Mouse (Mus musculus) neural tube, embryonic 15.5 days (tissue): ENCODE data around the gene Accsl. TPM values are rescaled to one million over a fixed set of nuclear protein-coding genes. Genes with fewer than 3 reads are reported as not detected.

Source experiments
- ATAC-seq: fragments of 200-750 bp; cut with Nextera tagmentation; 2 replicates; pipeline ENCODE4 v1.8.0; 2017; ENCODE audit warnings: mild to moderate bottlenecking, moderate TSS enrichment, moderate library complexity; ENCODE audit not compliant: low FRiP score
- H3K27ac ChIP-seq: fragments of 300-500 bp; sonication (generic); replicated peaks from 2 replicates; pipeline ENCODE4 v1.5.1; 2015; ENCODE audit warnings: mild to moderate bottlenecking, inconsistent platforms
- H3K27me3 ChIP-seq: fragments of 300-500 bp; sonication (generic); replicated peaks from 2 replicates; pipeline ENCODE4 v1.6.1; 2015; ENCODE audit warnings: inconsistent platforms
- H3K36me3 ChIP-seq: fragments of 300-500 bp; sonication (generic); 2 replicates; pipeline ENCODE4 v1.6.1; 2015; ENCODE audit warnings: inconsistent platforms
- H3K4me1 ChIP-seq: fragments of 300-500 bp; sonication (generic); 2 replicates; pipeline ENCODE4 v1.6.1; 2015; ENCODE audit warnings: inconsistent platforms
- H3K4me2 ChIP-seq: fragments of 300-500 bp; sonication (generic); 2 replicates; pipeline ENCODE4 v1.6.1; 2015; ENCODE audit warnings: inconsistent platforms, mild to moderate bottlenecking, moderate library complexity
- H3K4me3 ChIP-seq: fragments of 300-500 bp; sonication (generic); replicated peaks from 2 replicates; pipeline ENCODE4 v1.5.1; 2015; ENCODE audit warnings: mild to moderate bottlenecking, inconsistent platforms
- H3K9ac ChIP-seq: fragments of 300-500 bp; sonication (generic); replicated peaks from 2 replicates; pipeline ENCODE4 v1.6.1; 2015; ENCODE audit warnings: mild to moderate bottlenecking, inconsistent platforms
- H3K9me3 ChIP-seq: fragments of 300-500 bp; sonication (generic); replicated peaks from 2 replicates; pipeline ENCODE4 v1.6.1; 2016; ENCODE audit warnings: inconsistent platforms
- WGBS: fragments of 180-500 bp; shearing (Covaris S2); methylation state at CpG from one replicate; pipeline ENCODE4 v1.1.7; 2015; ENCODE audit warnings: mixed read lengths; 5-methylcytosine and 5-hydroxymethylcytosine counted together
- polyA plus RNA-seq: library from polyadenylated mRNA; unstranded; fragments of >200 nt; fragmentation: Nextera tagmentation; extraction: Ambion mirVana; gene quantifications from 2 replicates; pipeline ENCODE4 v1.2.1, GENCODE M21; 2015

Accsl gene
- polyA plus RNA-seq, 1 experiment from 2014 or later, result 0.37 TPM

DNA sequence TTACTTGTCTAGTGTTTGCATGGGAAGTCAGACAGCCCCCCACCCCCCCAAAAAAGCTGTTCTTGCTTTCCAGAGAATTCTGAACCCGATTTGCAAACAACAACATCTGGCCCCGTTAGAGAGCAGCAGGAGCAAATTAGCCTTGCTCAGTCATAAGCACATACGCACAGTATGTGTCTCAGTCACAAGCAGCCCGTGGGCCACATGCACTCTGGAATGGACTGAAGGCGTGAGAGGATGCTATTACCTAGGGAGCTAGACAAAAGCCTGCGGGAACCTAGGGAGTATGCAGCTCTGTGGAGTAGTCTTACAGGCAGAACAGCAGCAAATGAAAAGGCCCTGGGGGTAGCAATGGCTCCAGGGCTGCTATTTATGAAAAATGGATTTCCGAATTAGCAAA, 3.3 kb upstream of the Accsl start:
- no peaks in the 10 kb centered on the region for H3K9me3 ChIP-seq
- H3K27ac ChIP-seq, result peak overlapping the region; percentile 45
- H3K36me3 ChIP-seq, result no peaks in the 10 kb centered on the region
- H3K9ac ChIP-seq, result no peak overlapping the region
- WGBS, result 42% methylated on average over 7 of the region's 7 CpGs
- H3K4me3 ChIP-seq, result no peak overlapping the region
- H3K4me2 ChIP-seq, result no peak overlapping the region
- no peak for ATAC-seq
- peaks cover 2% of the 10 kb centered on the region; the same call in 1 of the 2 replicates for H3K27me3 ChIP-seq
- H3K4me1 ChIP-seq, result peaks cover 15% of the 10 kb centered on the region

DNA sequence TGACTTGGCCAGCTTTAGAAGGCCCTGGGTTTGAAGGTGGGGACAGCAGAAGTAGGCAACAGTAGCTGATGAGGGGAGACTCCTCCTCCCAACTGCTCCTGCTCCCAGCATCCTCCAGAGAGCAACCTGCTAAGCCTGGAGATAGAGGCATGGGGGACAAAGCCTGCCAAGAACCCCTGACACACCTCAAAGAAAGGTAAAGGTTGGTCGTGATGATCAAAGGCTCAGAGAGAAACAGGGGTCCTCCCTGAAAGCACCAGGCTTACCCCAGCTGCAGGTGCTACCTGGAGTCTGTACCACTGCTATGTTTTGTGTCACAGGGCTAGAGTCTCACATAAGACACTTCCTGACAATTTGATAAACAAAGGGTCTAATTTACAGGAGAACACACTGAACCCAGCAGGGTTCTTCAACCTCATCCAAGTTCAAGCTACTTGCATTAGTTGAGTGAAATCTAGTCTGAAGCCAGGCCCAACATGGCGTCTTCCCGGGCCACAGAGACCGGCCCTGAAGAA, 2.5 kb upstream of the Accsl start:
- peaks cover 15% of the 10 kb centered on the region for H3K4me1 ChIP-seq
- no peaks in the 10 kb centered on the region for H3K9me3 ChIP-seq
- no peak overlapping the region for H3K4me2 ChIP-seq
- H3K4me3 ChIP-seq, result no peak overlapping the region
- H3K36me3 ChIP-seq, result no peaks in the 10 kb centered on the region
- no peak overlapping the region for H3K9ac ChIP-seq
- whole genome bisulfite sequencing, result 91% methylated on average over 4 of the region's 4 CpGs
- no peak for ATAC-seq
- peaks cover 2% of the 10 kb centered on the region; the same call in 1 of the 2 replicates for H3K27me3 ChIP-seq
- H3K27ac ChIP-seq, result no peak overlapping the region

DNA sequence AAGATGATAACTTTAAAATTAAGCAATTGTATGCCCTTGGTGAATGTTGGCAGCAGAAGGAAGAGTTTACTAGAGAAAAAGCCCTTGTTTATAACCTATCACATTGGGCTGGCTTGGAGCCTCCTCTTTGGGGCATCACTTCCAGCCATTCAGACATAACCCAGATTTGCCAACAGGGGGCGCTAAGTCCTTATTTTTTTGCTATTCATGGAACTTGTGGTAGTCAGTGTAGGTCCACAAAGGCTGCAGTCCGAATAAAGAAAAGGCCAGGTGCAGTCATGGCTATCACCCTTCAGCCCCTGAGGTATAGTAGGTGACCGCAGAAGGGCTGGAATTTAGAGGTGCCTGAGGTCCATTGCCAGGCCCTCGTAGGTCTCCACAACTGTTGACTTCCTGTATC, 1.9 kb upstream of the Accsl start:
- H3K4me3 ChIP-seq, result no peak overlapping the region
- H3K9me3 ChIP-seq, result no peaks in the 10 kb centered on the region
- no peak overlapping the region for H3K27ac ChIP-seq
- WGBS, result 32% methylated on average over 4 of the region's 4 CpGs
- H3K4me1 ChIP-seq, result peaks cover 15% of the 10 kb centered on the region
- H3K9ac ChIP-seq, result no peak overlapping the region
- no peaks in the 10 kb centered on the region for H3K36me3 ChIP-seq
- peaks cover 2% of the 10 kb centered on the region; the same call in 1 of the 2 replicates for H3K27me3 ChIP-seq
- H3K4me2 ChIP-seq, result no peak overlapping the region
- ATAC-seq, result peak; percentile 40

DNA sequence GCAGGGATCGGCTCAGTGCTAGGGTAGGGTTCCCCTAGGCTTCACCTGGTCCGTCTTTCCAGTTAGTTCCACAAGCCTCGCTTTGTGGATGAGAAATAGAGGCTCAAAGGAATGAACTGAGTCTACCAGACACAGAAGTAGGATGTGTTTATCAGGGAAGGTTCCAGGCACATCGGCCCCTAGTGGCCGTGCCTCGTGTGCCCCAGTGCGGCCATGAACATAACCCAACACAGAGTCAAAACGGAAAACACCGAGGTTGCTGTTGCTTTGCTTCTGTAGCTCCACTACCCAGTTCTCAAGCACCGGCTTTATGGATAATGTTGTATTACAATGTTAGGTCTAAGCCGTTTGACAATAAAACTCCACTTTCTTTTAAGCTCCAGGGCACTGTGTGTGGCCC, 391 bp downstream of the Accsl start:
- no peak for ATAC-seq
- Histone ChIP-seq H3K36me3 (no peaks in the 10 kb centered on the region), H3K27me3 (peaks cover 2% of the 10 kb centered on the region; the same call in 1 of the 2 replicates), H3K4me1 (peaks cover 9% of the 10 kb centered on the region), H3K4me2 (no peak overlapping the region), H3K9ac (no peak overlapping the region), H3K27ac (no peak overlapping the region), H3K4me3 (no peak overlapping the region), H3K9me3 (no peaks in the 10 kb centered on the region)
- 86% methylated on average over 11 of the region's 11 CpGs for WGBS

DNA sequence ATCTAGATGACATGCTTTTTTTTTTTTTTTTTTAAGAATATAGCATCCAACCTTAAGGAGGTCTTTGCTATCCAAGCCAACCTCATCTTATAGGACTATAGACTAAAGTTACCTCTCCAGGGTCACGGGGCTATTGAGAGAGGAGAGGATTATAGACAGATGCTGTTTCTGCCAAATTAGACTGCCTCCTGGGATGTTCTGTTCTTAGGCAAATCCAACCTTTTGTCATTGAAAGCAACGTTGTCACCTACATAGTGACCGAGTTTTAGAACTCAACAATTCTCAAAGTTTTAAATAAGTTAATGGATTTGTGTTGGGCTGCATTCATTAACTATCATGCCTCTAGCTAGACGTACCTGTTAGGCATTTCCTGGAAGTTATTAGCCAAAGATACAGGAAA, 5.7 kb downstream of the Accsl start:
- no peaks in the 10 kb centered on the region for H3K4me1 ChIP-seq
- H3K27ac ChIP-seq, result no peak overlapping the region
- ATAC-seq, result no peak
- H3K9ac ChIP-seq, result no peak overlapping the region
- WGBS, result 69% methylated on average over 4 of the region's 4 CpGs
- no peaks in the 10 kb centered on the region for H3K9me3 ChIP-seq
- no peak overlapping the region for H3K4me2 ChIP-seq
- H3K27me3 ChIP-seq, result 0 out of 2 replicates have a peak, but pooled peaks cover under 1% of the 10 kb centered on the region
- no peaks in the 10 kb centered on the region for H3K36me3 ChIP-seq
- H3K4me3 ChIP-seq, result no peak overlapping the region

DNA sequence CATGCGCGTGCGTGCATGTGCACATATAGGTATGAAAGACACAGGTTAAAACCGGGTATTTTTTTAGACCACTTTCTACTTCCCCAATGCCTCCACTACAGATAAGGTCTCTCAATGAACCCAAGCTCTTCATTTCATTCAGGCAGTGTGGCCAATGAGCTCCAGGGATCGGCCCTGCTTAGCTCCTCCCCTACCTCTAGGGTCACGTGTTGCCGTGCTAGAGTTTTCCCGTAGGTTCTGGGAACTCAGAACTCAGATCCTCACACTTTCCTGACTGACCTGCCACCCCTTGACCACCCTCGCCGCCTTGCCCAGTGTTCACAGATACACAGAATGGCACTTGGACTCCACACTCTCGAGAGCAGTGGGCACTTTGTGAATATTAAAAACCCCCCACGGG, 10.1 kb downstream of the Accsl start:
- no peaks in the 10 kb centered on the region for H3K27me3 ChIP-seq

DNA sequence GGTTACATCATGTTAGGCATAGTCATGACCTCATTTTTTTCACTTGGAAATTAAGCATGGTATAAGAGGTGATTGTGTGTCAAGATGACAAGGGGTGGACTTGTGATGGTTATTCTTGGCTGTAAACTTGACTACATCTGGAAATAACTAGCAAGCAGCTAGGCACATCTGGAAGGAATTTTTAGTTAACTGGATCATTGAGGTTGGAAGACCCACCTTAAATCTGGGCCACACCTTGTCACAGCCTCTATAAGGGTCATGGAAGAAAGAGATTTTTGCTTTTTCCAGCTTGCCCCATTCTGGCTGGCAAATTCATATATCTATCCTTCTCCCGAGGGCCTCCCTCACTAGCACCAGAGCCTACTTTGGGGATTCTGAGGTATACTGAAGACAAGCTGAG, 17.7 kb downstream of the Accsl start:
- Histone ChIP-seq H3K4me3 (no peak overlapping the region), H3K27ac (no peak overlapping the region), H3K9me3 (no peaks in the 10 kb centered on the region), H3K36me3 (0 out of 2 replicates have a peak, but pooled peaks cover 3% of the 10 kb centered on the region), H3K9ac (no peak overlapping the region), H3K4me1 (peaks cover 24% of the 10 kb centered on the region), H3K4me2 (no peak overlapping the region), H3K27me3 (no peaks in the 10 kb centered on the region)
- WGBS, result 88% methylated on average over 1 of the region's 1 CpGs
- ATAC-seq, result no peak

More for the DNA sequence above, 10.1 kb downstream of the Accsl start:
- no peak overlapping the region for H3K4me3 ChIP-seq
- WGBS, result 75% methylated on average over 12 of the region's 12 CpGs
- no peaks in the 10 kb centered on the region for H3K36me3 ChIP-seq
- 0 out of 2 replicates have a peak, but pooled peaks cover 2% of the 10 kb centered on the region for H3K4me1 ChIP-seq
- H3K27ac ChIP-seq, result no peak overlapping the region
- H3K4me2 ChIP-seq, result no peak overlapping the region
- no peak overlapping the region for H3K9ac ChIP-seq
- ATAC-seq, result no peak
- no peaks in the 10 kb centered on the region for H3K9me3 ChIP-seq

DNA sequence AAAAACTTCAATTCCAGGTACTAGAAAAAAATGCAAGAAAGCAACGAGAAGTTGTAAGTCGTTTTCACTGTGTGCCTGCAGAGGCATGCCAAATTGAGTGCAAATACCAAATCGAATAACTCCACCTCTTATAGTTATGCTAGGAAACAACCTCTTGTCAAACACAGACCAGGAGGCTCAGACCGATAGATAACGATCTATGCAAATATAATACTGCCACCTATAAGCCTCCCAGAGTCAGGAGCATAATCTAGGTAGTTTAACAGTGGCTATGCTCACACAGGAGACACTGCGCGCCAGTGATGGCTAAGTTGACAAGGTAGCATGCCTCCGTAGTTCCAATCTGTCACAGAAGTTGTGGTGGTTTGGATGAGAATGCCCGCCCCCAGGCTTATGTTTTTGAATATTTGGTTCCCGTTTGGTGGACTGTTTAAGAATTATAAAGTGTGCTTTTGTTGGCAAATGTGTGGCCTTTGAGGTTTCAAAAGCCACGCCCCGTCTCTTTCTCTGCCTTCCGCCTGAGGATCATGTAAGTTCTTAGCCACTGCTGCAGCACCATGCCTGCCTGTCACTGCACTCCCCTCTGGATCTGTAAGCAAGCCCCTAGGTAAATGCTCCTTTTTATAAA, 18.5 kb downstream of the Accsl start:
- no peak for ATAC-seq
- no peak overlapping the region for H3K9ac ChIP-seq
- WGBS, result 46% methylated on average over 13 of the region's 13 CpGs
- H3K9me3 ChIP-seq, result no peaks in the 10 kb centered on the region
- H3K4me2 ChIP-seq, result peak overlapping the region; percentile 80
- H3K27me3 ChIP-seq, result no peaks in the 10 kb centered on the region
- peaks cover 22% of the 10 kb centered on the region for H3K4me1 ChIP-seq
- 0 out of 2 replicates have a peak, but pooled peaks cover 3% of the 10 kb centered on the region for H3K36me3 ChIP-seq
- peak overlapping the region; percentile 87; the same call in 1 of the 2 replicates for H3K27ac ChIP-seq
- 0 out of 2 replicates have a peak overlapping the region, but pooled peaks have one; percentile 64 for H3K4me3 ChIP-seq

DNA sequence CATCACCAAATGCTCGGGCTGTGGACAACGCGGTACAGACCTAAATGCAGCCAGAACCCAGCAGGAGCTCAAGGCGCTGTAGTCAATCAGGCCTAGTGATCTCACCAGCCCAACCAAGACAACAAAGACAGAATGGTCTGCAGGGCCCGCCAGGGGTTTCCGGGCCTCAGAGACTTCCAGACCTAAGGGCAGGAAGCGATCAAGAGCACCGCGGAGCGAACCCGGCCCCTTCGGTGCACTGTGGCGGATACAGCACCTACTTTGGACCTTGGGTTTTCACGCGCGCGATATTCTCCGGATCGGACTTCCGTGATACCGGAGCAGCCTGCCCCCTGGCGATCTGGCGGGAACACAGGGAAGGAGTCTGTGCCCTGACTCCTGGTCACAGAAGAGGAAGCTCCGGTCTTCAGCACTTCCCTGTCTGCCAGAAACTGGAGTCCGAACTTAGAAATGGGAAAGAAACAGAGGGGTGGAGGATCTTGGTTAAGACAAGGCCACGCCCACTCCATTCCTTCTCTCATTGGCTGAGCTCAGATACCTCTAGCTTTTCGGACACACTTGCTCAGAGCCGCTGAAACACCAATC, 19.4 kb downstream of the Accsl start, which contains the start of gene Accs:
Gene Accs (minus strand): TSS at position 439 of the 585 bp plus-strand sequence.
- H3K9ac ChIP-seq, result peak within 1 kb of the TSS; percentile 71
- under 1% methylated on average over 28 of the region's 28 CpGs for WGBS
- peak; percentile 86 for ATAC-seq

DNA sequence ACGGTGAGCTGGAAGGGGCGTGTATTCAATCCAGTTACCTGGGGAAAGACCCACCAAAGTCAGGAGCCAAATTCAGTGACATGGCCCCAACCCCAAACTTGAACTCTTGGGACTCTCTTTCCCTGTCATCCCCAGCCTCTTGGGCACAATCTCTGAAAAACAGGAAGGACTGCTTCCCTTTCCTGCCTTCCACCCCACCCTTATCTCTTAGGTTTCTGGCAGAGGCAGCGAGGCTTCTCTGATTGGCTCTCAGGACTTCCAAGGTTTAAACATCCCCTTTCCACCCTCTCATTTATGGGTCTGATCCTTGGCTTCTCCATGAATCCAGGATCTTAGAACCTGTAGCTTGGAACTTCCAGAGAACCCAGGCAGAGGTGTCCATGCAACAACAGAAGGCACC, 27.6 kb downstream of the Accsl start:
- Histone ChIP-seq H3K27me3 (no peaks in the 10 kb centered on the region), H3K4me2 (no peak overlapping the region), H3K9me3 (no peaks in the 10 kb centered on the region), H3K36me3 (peaks cover 45% of the 10 kb centered on the region), H3K27ac (no peak overlapping the region), H3K4me3 (no peak overlapping the region), H3K9ac (no peak overlapping the region), H3K4me1 (no peaks in the 10 kb centered on the region)
- 97% methylated on average over 3 of the region's 3 CpGs for WGBS
- ATAC-seq, result no peak

More for the DNA sequence above, 19.4 kb downstream of the Accsl start, which contains the start of gene Accs:
- Histone ChIP-seq H3K9me3 (no peaks in the 10 kb centered on the region), H3K4me2 (peak within 1 kb of the TSS; percentile 80), H3K4me1 (peaks cover 22% of the 10 kb centered on the region), H3K36me3 (peaks cover 4% of the 10 kb centered on the region; the same call in 1 of the 2 replicates), H3K27me3 (no peaks in the 10 kb centered on the region), H3K4me3 (peak within 1 kb of the TSS; percentile 64), H3K27ac (peak within 1 kb of the TSS; percentile 87)

DNA sequence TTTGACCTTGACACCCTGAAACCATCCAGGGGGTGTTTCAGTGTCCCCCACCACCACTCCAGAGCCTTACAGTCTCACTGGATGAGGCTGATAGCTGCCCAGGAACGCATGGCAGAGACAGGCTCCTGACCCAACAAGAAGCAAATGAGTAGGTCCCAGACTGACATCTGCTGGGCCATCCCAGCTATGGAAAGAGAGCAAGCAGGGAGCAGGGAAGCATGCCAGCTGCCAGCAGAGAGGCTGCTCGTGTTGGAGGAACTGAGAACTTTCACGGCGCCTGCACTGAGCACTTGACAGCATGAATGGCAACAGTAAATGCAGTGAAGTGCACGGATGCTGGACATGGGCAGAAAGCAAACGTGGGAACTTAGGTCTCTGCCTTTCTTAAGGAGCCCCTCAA, 28.8 kb downstream of the Accsl start:
- Histone ChIP-seq H3K4me2 (no peak overlapping the region), H3K9ac (no peak overlapping the region), H3K9me3 (no peaks in the 10 kb centered on the region), H3K4me3 (no peak overlapping the region), H3K27ac (no peak overlapping the region), H3K36me3 (peaks cover 51% of the 10 kb centered on the region), H3K27me3 (no peaks in the 10 kb centered on the region), H3K4me1 (no peaks in the 10 kb centered on the region)
- 83% methylated on average over 6 of the region's 6 CpGs for WGBS
- ATAC-seq, result no peak

DNA sequence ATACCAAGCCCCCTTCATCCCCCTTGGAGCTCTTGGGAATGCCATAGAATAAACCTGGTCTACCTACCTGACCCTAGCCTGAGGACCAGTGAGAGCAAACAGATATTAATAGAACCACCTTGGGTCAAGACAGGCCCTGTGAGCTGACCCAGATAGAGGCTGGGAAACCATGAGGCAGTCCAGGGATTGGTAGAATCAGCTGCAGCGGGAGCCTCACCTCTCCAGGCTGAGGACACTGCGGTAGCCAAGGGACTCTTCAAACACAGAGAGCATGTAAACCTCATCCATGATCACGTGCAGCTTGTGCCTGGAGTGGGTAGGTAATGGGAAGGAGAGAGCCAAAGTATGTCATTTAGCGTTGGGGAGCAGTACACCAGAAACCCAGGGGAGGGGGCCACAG, 30.0 kb downstream of the Accsl start:
- no peaks in the 10 kb centered on the region for H3K27me3 ChIP-seq
- no peak overlapping the region for H3K9ac ChIP-seq
- H3K4me2 ChIP-seq, result no peak overlapping the region
- no peak for ATAC-seq
- H3K27ac ChIP-seq, result no peak overlapping the region
- no peak overlapping the region for H3K4me3 ChIP-seq
- peaks cover 48% of the 10 kb centered on the region for H3K36me3 ChIP-seq
- WGBS, result 95% methylated on average over 4 of the region's 4 CpGs
- no peaks in the 10 kb centered on the region for H3K4me1 ChIP-seq
- no peaks in the 10 kb centered on the region for H3K9me3 ChIP-seq
